Mouse (Mus musculus): ENCODE results near the gene Kif18b. TPM values are rescaled to one million over a fixed set of nuclear protein-coding genes. Genes with fewer than 3 reads are reported as not detected.

Gene Kif18b
- polyA plus RNA-seq, 1 experiment: 32.8 TPM

DNA sequence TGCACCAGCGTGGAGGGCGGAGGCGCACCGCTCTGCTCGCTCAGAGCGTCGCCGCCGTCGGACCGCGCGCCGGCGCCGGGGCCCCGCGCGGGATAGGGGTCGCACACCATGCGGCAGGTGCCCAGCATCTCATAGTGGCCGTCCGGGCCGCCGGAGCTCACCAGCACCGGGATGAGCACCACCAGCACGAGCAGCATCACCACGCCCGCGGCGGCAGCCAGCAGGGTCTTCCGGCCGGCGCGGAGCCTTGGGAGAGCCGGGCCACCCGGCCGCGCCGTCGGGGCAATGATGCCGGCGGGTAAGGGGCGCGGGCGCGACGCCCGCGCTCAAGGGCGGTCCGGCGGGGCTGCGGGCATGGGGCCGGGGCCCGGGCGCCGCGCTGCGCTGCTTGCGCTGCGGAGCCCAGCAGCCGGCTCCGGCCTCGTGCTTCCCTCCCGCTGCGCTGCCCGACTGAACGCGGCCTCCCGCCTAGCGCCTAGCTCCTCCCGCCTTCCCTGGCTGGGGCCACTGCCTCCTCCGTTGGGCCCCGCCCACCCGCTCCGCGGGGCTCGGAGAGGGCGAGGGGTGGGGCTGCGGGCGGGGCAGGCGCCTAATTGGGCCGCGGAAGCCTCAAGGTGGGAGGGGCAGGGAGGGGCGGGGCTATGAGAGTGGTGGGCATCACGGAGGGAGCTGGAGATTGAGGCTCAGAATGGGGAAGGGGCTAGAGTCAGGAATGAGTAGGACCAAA lies 21.5 kb upstream of the Kif18b start, which contains the start of gene C1ql1:
C1ql1 (minus strand) TSS at position 424 of the 727 bp plus-strand sequence.
- no peak for TF ChIP-seq GATA1 (IDR thresholded peaks at IDR 0.05; ENCODE audit: low read length)

- no peak for TF ChIP-seq GATA1 (IDR thresholded peaks at IDR 0.05; ENCODE audit: low read length)
Measured at GRCm38 (mm10) chr11:102945306-102946264, 20.7 kb upstream of the Kif18b start.

GRCm38 (mm10) chr11:102941236-102941635 lies 16.3 kb upstream of the Kif18b start:
- TF ChIP-seq GATA1 (IDR thresholded peaks at IDR 0.05; ENCODE audit: low read length): no peak

- no peak for TF ChIP-seq GATA1 (IDR thresholded peaks at IDR 0.05; ENCODE audit: low read length)
Measured at GRCm38 (mm10) chr11:102939024-102939675, 14.2 kb upstream of the Kif18b start.

GRCm38 (mm10) chr11:102937529-102938182 lies 12.7 kb upstream of the Kif18b start:
- TF ChIP-seq GATA1 (IDR thresholded peaks at IDR 0.05; ENCODE audit: low read length): no peak

- TF ChIP-seq GATA1 (IDR thresholded peaks at IDR 0.05; ENCODE audit: low read length): no peak
Measured at GRCm38 (mm10) chr11:102936272-102936671, 11.3 kb upstream of the Kif18b start.

DNA sequence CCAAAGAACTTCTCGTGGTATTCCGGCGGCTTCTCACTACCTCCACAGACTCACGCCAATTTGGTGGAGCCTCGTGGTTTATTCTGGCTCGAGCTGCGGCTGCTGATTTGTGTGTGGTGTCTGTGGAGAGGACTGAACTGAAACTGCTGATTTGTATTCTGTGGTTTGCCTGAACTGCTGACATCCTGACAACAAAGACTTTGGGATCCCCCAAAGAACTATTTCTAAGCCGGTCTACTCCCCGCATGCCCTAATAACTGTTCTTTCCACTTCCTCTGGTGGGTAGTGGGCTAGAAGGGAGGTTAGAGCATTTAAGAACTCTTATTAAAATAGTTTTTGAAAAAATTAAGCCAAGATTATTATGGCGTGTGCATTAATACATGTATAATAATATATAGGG lies 5.7 kb upstream of the Kif18b start:
- no peak for TF ChIP-seq GATA1 (IDR thresholded peaks at IDR 0.05; ENCODE audit: low read length)

DNA sequence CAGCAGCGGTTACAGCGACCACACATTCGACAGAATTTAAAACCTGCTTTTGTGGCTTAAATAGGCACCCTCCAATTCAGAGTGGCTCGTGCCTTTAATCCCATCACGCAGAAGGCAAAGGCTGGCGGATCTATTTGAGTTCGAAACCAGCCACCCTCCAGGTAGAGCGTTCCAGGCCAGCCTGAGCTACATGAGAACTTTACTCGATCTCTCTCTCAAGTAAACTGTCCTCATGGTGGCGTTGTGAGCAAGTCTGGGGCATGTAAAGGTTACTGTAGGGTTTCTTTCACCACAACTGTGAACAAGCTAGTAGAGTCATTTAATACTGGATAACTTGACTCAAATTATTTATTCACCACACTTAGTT lies 410 bp upstream of the Kif18b start:
- no peak for TF ChIP-seq GATA1 (IDR thresholded peaks at IDR 0.05; ENCODE audit: low read length)

DNA sequence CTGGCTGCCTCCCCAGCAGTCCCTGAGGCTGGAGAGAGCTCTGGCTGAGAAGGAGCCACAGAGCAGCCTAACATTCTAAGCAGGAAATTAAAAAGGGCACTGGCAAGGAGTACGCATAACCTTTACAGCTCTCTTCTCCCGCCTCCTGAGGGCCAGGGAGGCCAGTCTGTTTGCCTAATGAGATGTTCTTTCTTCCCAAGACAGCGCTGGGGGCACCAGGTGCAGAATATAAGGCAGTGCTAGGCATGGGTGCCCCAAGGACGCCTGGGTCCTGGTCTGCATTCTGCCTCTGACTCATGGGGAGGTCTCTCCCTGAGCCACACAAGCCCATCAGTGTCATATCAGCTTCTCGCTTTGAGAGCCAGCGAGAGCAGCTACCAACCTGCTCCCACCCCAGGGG lies 3.4 kb downstream of the Kif18b start:
- TF ChIP-seq GATA1 (IDR thresholded peaks at IDR 0.05; ENCODE audit: low read length): no peak

DNA sequence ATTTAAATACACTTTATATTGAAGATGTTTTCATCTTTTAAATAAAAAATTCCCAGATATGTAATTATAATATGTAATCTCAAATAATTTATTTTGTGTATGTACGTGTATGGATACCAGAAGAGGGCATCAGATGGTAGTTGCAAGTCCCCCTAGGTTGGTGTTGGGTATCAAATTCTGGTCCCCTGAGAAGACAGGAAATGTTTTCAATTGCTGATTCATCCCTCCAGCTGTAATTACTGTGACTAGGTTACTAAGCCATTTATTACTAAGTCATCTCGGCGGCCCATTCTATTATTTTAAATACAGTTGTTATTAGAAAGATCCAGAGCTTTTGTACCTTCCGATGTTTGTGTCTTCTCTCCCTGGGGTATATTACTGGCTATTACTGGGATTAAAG lies 6.8 kb downstream of the Kif18b start:
- no peak for TF ChIP-seq GATA1 (IDR thresholded peaks at IDR 0.05; ENCODE audit: low read length)

- TF ChIP-seq GATA1 (IDR thresholded peaks at IDR 0.05; ENCODE audit: low read length): no peak
Measured at GRCm38 (mm10) chr11:102915380-102915779, 9.5 kb downstream of the Kif18b start.

DNA sequence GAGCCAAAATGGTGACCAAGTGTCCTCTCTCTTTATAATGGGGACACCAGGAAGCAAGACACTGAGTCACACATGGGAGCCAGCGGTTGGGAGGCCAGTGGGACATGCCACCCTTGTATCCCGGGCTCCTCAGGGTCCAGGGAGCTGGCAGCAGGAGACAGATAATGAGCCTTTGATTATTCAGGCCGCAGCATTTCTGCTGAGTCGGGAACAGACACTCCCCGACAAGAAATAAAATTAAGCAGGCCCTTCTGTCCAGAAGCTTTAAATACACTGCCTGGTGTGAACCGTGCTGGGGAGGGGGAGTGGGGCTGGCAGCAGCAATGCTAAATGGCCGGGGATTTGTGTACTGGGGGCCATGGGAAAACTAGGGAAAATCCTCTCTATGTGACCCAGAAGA lies 13.5 kb downstream of the Kif18b start:
- TF ChIP-seq GATA1 (IDR thresholded peaks at IDR 0.05; ENCODE audit: low read length): no peak

DNA sequence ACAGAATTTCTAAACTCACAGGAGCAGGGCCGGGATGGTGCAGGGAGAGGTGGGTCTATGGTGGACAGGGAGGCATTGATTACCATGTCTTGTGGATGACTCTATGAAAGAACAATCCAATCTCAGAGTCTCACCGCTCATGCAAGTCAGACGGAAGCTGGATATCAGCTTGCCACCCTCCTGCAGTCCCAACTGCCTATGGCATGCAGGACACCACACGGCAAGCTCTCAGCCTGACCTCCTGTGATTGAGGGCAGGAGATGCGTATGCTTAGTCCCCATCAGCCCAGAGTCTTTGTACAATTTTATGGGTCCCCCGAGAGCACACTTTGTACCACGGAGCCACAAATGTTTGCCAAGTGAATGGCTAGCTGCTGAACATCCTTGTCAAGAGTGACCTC lies 21.3 kb downstream of the Kif18b start:
- TF ChIP-seq GATA1 (IDR thresholded peaks at IDR 0.05; ENCODE audit: low read length): no peak

DNA sequence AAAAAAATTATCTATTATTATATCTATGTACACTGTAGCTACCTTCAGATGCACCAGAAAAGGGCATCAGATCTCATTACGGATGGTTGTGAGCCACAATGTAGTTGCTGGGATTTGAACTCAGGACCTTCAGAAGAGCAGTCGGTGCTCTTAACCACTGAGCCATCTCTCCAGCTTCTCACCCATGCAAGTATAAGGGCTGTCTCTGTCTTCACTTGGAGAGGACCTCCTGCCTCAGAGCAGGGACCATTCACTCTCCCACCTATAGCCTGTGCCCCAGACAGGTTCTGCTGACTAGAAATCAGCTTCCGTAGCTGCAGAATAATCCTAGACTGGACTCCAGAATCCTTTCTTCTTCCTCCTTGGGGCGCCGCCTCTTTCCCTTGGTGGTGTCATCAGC lies 22.8 kb downstream of the Kif18b start:
- no peak for TF ChIP-seq GATA1 (IDR thresholded peaks at IDR 0.05; ENCODE audit: low read length)

- TF ChIP-seq GATA1 (IDR thresholded peaks at IDR 0.05; ENCODE audit: low read length): no peak
Measured at GRCm38 (mm10) chr11:102901199-102901598, 23.7 kb downstream of the Kif18b start.
